Mouse (Mus musculus) G1E (cell line): ENCODE data around the gene Apom.

Experiments used
- CTCF ChIP-seq: IDR thresholded peaks from 2 replicates; pipeline ENCODE4 v1.5.1; 2012; ENCODE audit warnings: low read depth, low read length, inconsistent platforms, mixed read lengths
- GATA1 ChIP-seq: IDR thresholded peaks from 2 replicates; pipeline ENCODE4 v1.6.1; 2012; ENCODE audit warnings: borderline replicate concordance, low read length, inconsistent platforms, mixed read lengths
- POLR2AphosphoS5 ChIP-seq: IDR thresholded peaks from 2 replicates; pipeline ENCODE4 v1.6.1; 2012; ENCODE audit warnings: low read depth, low read length, inconsistent platforms; ENCODE audit not compliant: insufficient replicate concordance
- TAL1 ChIP-seq: conservative IDR thresholded peaks from 2 replicates; pipeline ENCODE4 v1.6.1; 2012; ENCODE audit warnings: low read depth, low read length, inconsistent platforms, mixed read lengths

GRCm38 (mm10) chr17:35158850-35159593 lies 27.2 kb upstream of the Apom start:
- no peak for TF ChIP-seq CTCF
- no peak for TF ChIP-seq TAL1
- TF ChIP-seq GATA1, result no peak
- TF ChIP-seq POLR2AphosphoS5, result no peak
